Mouse (Mus musculus): ENCODE measurements at regions not wholly inside any gene's neighbourhood (a gene's known extent, or its start where the extent isn't known, plus 50 kb on each side); places are given as distances from the start of the nearest gene placed in this dataset.

- ATAC-seq (replicated peaks; ENCODE audit: low FRiP score) (no peak), DNase-seq (ENCODE audit: low spot score) (no peak)
- no peaks in the 10 kb centered on the region for H3K36me3 ChIP-seq (ENCODE audit: control insufficient read depth, insufficient read depth, low read length)
- H3K9me3 ChIP-seq (ENCODE audit: control insufficient read depth, low read length): no peaks in the 10 kb centered on the region
- H3K4me2 ChIP-seq (ENCODE audit: low read depth, low read length, severe bottlenecking): no peak overlapping the region
- H3K27ac ChIP-seq (ENCODE audit: low read depth, low read length): no peak overlapping the region
- H3K4me3 ChIP-seq (ENCODE audit: low read depth, low read length): no peak overlapping the region
- WGBS: 82% methylated on average over 6 of the region's 6 CpGs
- H3K4me1 ChIP-seq (replicated peaks; ENCODE audit: control insufficient read depth, insufficient read depth, low read length): no peaks in the 10 kb centered on the region
- no peaks in the 10 kb centered on the region for H3K27me3 ChIP-seq (ENCODE audit: control insufficient read depth, insufficient read depth, low read length)
- H3K9ac ChIP-seq (ENCODE audit: low read length): no peak overlapping the region
Measured at GRCm38 (mm10) chr12:9237538-9237937, 207.7 kb downstream of the Ttc32 start.

GRCm38 (mm10) chr12:9237955-9238354 lies 208.2 kb downstream of the Ttc32 start:
- no peaks in the 10 kb centered on the region for H3K36me3 ChIP-seq (ENCODE audit: control insufficient read depth, insufficient read depth, low read length)

GRCm38 (mm10) chr12:9247506-9247905 lies 217.7 kb downstream of the Ttc32 start:
- Histone ChIP-seq H3K4me2 (ENCODE audit: low read depth, low read length, severe bottlenecking) (no peak overlapping the region), H3K9me3 (ENCODE audit: control insufficient read depth, low read length) (no peaks in the 10 kb centered on the region), H3K27me3 (ENCODE audit: control insufficient read depth, insufficient read depth, low read length) (no peaks in the 10 kb centered on the region), H3K4me3 (ENCODE audit: low read depth, low read length) (no peak overlapping the region), H3K36me3 (ENCODE audit: control insufficient read depth, insufficient read depth, low read length) (no peaks in the 10 kb centered on the region), H3K4me1 (replicated peaks; ENCODE audit: control insufficient read depth, insufficient read depth, low read length) (no peaks in the 10 kb centered on the region), H3K9ac (ENCODE audit: low read length) (no peak overlapping the region), H3K27ac (ENCODE audit: low read depth, low read length) (no peak overlapping the region)
- WGBS: 89% methylated on average over 5 of the region's 5 CpGs
- ATAC-seq (replicated peaks; ENCODE audit: low FRiP score) (no peak), DNase-seq (ENCODE audit: low spot score) (no peak)

More at GRCm38 (mm10) chr12:9237955-9238354, 208.2 kb downstream of the Ttc32 start:
- DNase-seq (ENCODE audit: low spot score) (no peak), ATAC-seq (replicated peaks; ENCODE audit: low FRiP score) (no peak)
- 74% methylated on average over 1 of the region's 1 CpGs for WGBS
- Histone ChIP-seq H3K9me3 (ENCODE audit: control insufficient read depth, low read length) (no peaks in the 10 kb centered on the region), H3K4me2 (ENCODE audit: low read depth, low read length, severe bottlenecking) (no peak overlapping the region), H3K27ac (ENCODE audit: low read depth, low read length) (no peak overlapping the region), H3K27me3 (ENCODE audit: control insufficient read depth, insufficient read depth, low read length) (no peaks in the 10 kb centered on the region), H3K4me1 (replicated peaks; ENCODE audit: control insufficient read depth, insufficient read depth, low read length) (no peaks in the 10 kb centered on the region), H3K4me3 (ENCODE audit: low read depth, low read length) (no peak overlapping the region), H3K9ac (ENCODE audit: low read length) (no peak overlapping the region)

GRCm38 (mm10) chr12:9251772-9252171 lies 222.0 kb downstream of the Ttc32 start:
- peak; percentile 69; the same call in 1 of the 2 replicates for ATAC-seq (replicated peaks; ENCODE audit: low FRiP score)

GRCm38 (mm10) chr12:9253306-9254074 lies 223.7 kb downstream of the Ttc32 start:
- Histone ChIP-seq H3K27ac (ENCODE audit: low read depth, low read length) (no peak overlapping the region), H3K27me3 (ENCODE audit: control insufficient read depth, insufficient read depth, low read length) (no peaks in the 10 kb centered on the region)
- WGBS: 66% methylated on average over 19 of the region's 19 CpGs

More at GRCm38 (mm10) chr12:9251772-9252171, 222.0 kb downstream of the Ttc32 start:
- 20% methylated on average over 5 of the region's 5 CpGs for WGBS
- Histone ChIP-seq H3K9me3 (ENCODE audit: control insufficient read depth, low read length) (no peaks in the 10 kb centered on the region), H3K27ac (ENCODE audit: low read depth, low read length) (no peak overlapping the region), H3K4me3 (ENCODE audit: low read depth, low read length) (no peak overlapping the region), H3K4me1 (replicated peaks; ENCODE audit: control insufficient read depth, insufficient read depth, low read length) (no peaks in the 10 kb centered on the region), H3K36me3 (ENCODE audit: control insufficient read depth, insufficient read depth, low read length) (no peaks in the 10 kb centered on the region), H3K4me2 (ENCODE audit: low read depth, low read length, severe bottlenecking) (no peak overlapping the region), H3K9ac (ENCODE audit: low read length) (no peak overlapping the region), H3K27me3 (ENCODE audit: control insufficient read depth, insufficient read depth, low read length) (no peaks in the 10 kb centered on the region)
- peak; percentile 67 for DNase-seq (ENCODE audit: low spot score)

GRCm38 (mm10) chr12:9254301-9254860 lies 224.6 kb downstream of the Ttc32 start:
- Histone ChIP-seq H3K27me3 (ENCODE audit: control insufficient read depth, insufficient read depth, low read length) (no peaks in the 10 kb centered on the region), H3K27ac (ENCODE audit: low read depth, low read length) (no peak overlapping the region), H3K4me2 (ENCODE audit: low read depth, low read length, severe bottlenecking) (no peak overlapping the region), H3K4me1 (replicated peaks; ENCODE audit: control insufficient read depth, insufficient read depth, low read length) (no peaks in the 10 kb centered on the region), H3K36me3 (ENCODE audit: control insufficient read depth, insufficient read depth, low read length) (no peaks in the 10 kb centered on the region), H3K9ac (ENCODE audit: low read length) (no peak overlapping the region), H3K4me3 (ENCODE audit: low read depth, low read length) (no peak overlapping the region), H3K9me3 (ENCODE audit: control insufficient read depth, low read length) (no peaks in the 10 kb centered on the region)
- 67% methylated on average over 6 of the region's 6 CpGs for WGBS
- no peak for ATAC-seq (replicated peaks; ENCODE audit: low FRiP score)
- no peak for DNase-seq (ENCODE audit: low spot score)

More at GRCm38 (mm10) chr12:9253306-9254074, 223.7 kb downstream of the Ttc32 start:
- H3K9ac ChIP-seq (ENCODE audit: low read length): no peak overlapping the region
- H3K4me3 ChIP-seq (ENCODE audit: low read depth, low read length): no peak overlapping the region
- ATAC-seq (replicated peaks; ENCODE audit: low FRiP score) (no peak), DNase-seq (ENCODE audit: low spot score) (no peak)
- no peak overlapping the region for H3K4me2 ChIP-seq (ENCODE audit: low read depth, low read length, severe bottlenecking)
- no peaks in the 10 kb centered on the region for H3K9me3 ChIP-seq (ENCODE audit: control insufficient read depth, low read length)
- H3K4me1 ChIP-seq (replicated peaks; ENCODE audit: control insufficient read depth, insufficient read depth, low read length): no peaks in the 10 kb centered on the region
- H3K36me3 ChIP-seq (ENCODE audit: control insufficient read depth, insufficient read depth, low read length): no peaks in the 10 kb centered on the region

- DNase-seq (ENCODE audit: low spot score) (no peak), ATAC-seq (replicated peaks; ENCODE audit: low FRiP score) (no peak)
- no peak overlapping the region for H3K4me3 ChIP-seq (ENCODE audit: low read depth, low read length)
- H3K4me1 ChIP-seq (replicated peaks; ENCODE audit: control insufficient read depth, insufficient read depth, low read length): no peaks in the 10 kb centered on the region
- H3K27ac ChIP-seq (ENCODE audit: low read depth, low read length): no peak overlapping the region
- whole genome bisulfite sequencing: 85% methylated on average over 10 of the region's 10 CpGs
- H3K36me3 ChIP-seq (ENCODE audit: control insufficient read depth, insufficient read depth, low read length): no peaks in the 10 kb centered on the region
- no peak overlapping the region for H3K9ac ChIP-seq (ENCODE audit: low read length)
- no peaks in the 10 kb centered on the region for H3K27me3 ChIP-seq (ENCODE audit: control insufficient read depth, insufficient read depth, low read length)
- H3K4me2 ChIP-seq (ENCODE audit: low read depth, low read length, severe bottlenecking): no peak overlapping the region
- no peaks in the 10 kb centered on the region for H3K9me3 ChIP-seq (ENCODE audit: control insufficient read depth, low read length)
Measured at GRCm38 (mm10) chr12:9255661-9256486, 226.1 kb downstream of the Ttc32 start.

GRCm38 (mm10) chr12:9256487-9256820 lies 226.7 kb downstream of the Ttc32 start:
- DNase-seq (ENCODE audit: low spot score): no peak
- H3K27ac ChIP-seq (ENCODE audit: low read depth, low read length): no peak overlapping the region
- H3K9ac ChIP-seq (ENCODE audit: low read length): no peak overlapping the region
- H3K36me3 ChIP-seq (ENCODE audit: control insufficient read depth, insufficient read depth, low read length): no peaks in the 10 kb centered on the region
- no peaks in the 10 kb centered on the region for H3K9me3 ChIP-seq (ENCODE audit: control insufficient read depth, low read length)
- no peaks in the 10 kb centered on the region for H3K27me3 ChIP-seq (ENCODE audit: control insufficient read depth, insufficient read depth, low read length)
- H3K4me3 ChIP-seq (ENCODE audit: low read depth, low read length): no peak overlapping the region
- H3K4me1 ChIP-seq (replicated peaks; ENCODE audit: control insufficient read depth, insufficient read depth, low read length): no peaks in the 10 kb centered on the region
- no peak overlapping the region for H3K4me2 ChIP-seq (ENCODE audit: low read depth, low read length, severe bottlenecking)
- no peak for ATAC-seq (replicated peaks; ENCODE audit: low FRiP score)
